Mouse (Mus musculus): ENCODE measurements around the gene Nek10. TPM values are rescaled to one million over a fixed set of nuclear protein-coding genes. Genes with fewer than 3 reads are reported as not detected.

The Nek10 gene
- polyA plus RNA-seq, 1 experiment = 0.12 TPM

- H3K9me3 ChIP-seq (replicated peaks; ENCODE audit: control insufficient read depth, insufficient read depth, low read length, poor library complexity, severe bottlenecking) = no peaks in the 10 kb centered on the region
- no peaks in the 10 kb centered on the region for H3K36me3 ChIP-seq (ENCODE audit: control insufficient read depth, insufficient read depth, low read length, poor library complexity, severe bottlenecking)
- H3K27me3 ChIP-seq (ENCODE audit: control insufficient read depth, insufficient read depth, low read length, poor library complexity, severe bottlenecking) = no peaks in the 10 kb centered on the region; the same call in 1 of the 2 replicates
- TF ChIP-seq CTCF (IDR thresholded peaks at IDR 0.05; ENCODE audit: low read depth, low read length) (peak; percentile 74), EP300 (IDR thresholded peaks at IDR 0.05; ENCODE audit: insufficient read depth, low read depth, low read length) (no peak)
- H3K27ac ChIP-seq (ENCODE audit: insufficient read depth, low read length) = no peak overlapping the region
- H3K4me3 ChIP-seq (ENCODE audit: low read depth, low read length) = no peak overlapping the region
- H3K9ac ChIP-seq (ENCODE audit: low read depth, poor library complexity, severe bottlenecking) = no peak overlapping the region
- no peaks in the 10 kb centered on the region for H3K4me1 ChIP-seq (ENCODE audit: control insufficient read depth, insufficient read depth, low read length)
Measured at GRCm38 (mm10) chr14:14904750-14905529, 101.7 kb downstream of the Nek10 start.

GRCm38 (mm10) chr14:14905530-14905852 lies 102.3 kb downstream of the Nek10 start:
- no peaks in the 10 kb centered on the region for H3K9me3 ChIP-seq (replicated peaks; ENCODE audit: control insufficient read depth, insufficient read depth, low read length, poor library complexity, severe bottlenecking)
- TF ChIP-seq CTCF (IDR thresholded peaks at IDR 0.05; ENCODE audit: low read depth, low read length) = no peak
- TF ChIP-seq EP300 (IDR thresholded peaks at IDR 0.05; ENCODE audit: insufficient read depth, low read depth, low read length) = no peak
- TF ChIP-seq POLR2A (IDR thresholded peaks at IDR 0.05; ENCODE audit: insufficient read depth, low read length) = no peak
- H3K27me3 ChIP-seq (ENCODE audit: control insufficient read depth, insufficient read depth, low read length, poor library complexity, severe bottlenecking) = no peaks in the 10 kb centered on the region; the same call in 1 of the 2 replicates

DNA sequence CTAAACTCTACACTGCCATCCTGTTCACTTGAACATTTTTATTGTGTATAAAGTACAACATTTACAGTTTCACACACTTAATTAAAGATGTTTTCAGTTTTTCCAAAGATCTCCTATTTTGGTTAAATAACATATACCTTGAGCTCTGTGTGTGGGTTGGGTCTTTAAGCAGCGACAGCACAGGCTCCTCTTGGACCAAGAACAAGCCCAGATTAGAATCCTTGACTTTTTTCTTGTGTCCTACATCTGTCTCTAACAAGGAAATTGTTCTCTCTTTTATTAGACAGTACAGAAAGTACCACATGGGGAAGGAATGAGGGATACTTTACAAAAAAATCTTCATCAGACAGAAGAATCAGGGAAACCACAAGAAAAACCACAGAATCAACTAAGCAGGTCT lies 122.4 kb downstream of the Nek10 start:
- Histone ChIP-seq H3K27ac (ENCODE audit: insufficient read depth, low read length) (no peak overlapping the region), H3K4me1 (ENCODE audit: control insufficient read depth, insufficient read depth, low read length) (no peaks in the 10 kb centered on the region), H3K9ac (ENCODE audit: low read depth, poor library complexity, severe bottlenecking) (no peak overlapping the region), H3K36me3 (ENCODE audit: control insufficient read depth, insufficient read depth, low read length, poor library complexity, severe bottlenecking) (no peaks in the 10 kb centered on the region), H3K4me3 (ENCODE audit: low read depth, low read length) (no peak overlapping the region), H3K27me3 (ENCODE audit: control insufficient read depth, insufficient read depth, low read length, poor library complexity, severe bottlenecking) (no peaks in the 10 kb centered on the region), H3K9me3 (replicated peaks; ENCODE audit: control insufficient read depth, insufficient read depth, low read length, poor library complexity, severe bottlenecking) (no peaks in the 10 kb centered on the region)
- TF ChIP-seq POLR2A (IDR thresholded peaks at IDR 0.05; ENCODE audit: insufficient read depth, low read length) (no peak), EP300 (IDR thresholded peaks at IDR 0.05; ENCODE audit: insufficient read depth, low read depth, low read length) (no peak), CTCF (IDR thresholded peaks at IDR 0.05; ENCODE audit: low read depth, low read length) (no peak)

More at GRCm38 (mm10) chr14:14905530-14905852, 102.3 kb downstream of the Nek10 start:
- Histone ChIP-seq H3K4me1 (ENCODE audit: control insufficient read depth, insufficient read depth, low read length) (no peaks in the 10 kb centered on the region), H3K27ac (ENCODE audit: insufficient read depth, low read length) (no peak overlapping the region), H3K4me3 (ENCODE audit: low read depth, low read length) (no peak overlapping the region), H3K36me3 (ENCODE audit: control insufficient read depth, insufficient read depth, low read length, poor library complexity, severe bottlenecking) (no peaks in the 10 kb centered on the region), H3K9ac (ENCODE audit: low read depth, poor library complexity, severe bottlenecking) (no peak overlapping the region)

DNA sequence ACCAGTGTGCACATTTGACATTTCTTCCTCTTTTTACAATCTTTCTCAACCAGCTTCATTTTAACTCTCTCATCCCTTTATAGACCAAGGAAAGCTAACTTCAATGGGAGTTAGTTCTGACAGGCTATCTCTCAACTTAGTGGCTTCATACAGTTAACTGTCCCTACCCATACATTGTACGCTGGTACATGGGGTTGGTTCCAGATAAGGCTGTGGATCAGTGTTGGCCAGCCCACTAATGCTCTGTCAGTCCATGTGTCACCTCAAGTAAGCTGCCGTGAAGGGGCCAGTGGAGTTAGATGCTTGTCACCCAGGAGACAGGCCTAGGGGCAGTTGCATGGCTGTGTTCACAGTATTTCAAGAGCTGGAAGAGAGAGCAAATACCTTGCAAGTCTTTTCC lies 124.3 kb downstream of the Nek10 start:
- Histone ChIP-seq H3K4me3 (ENCODE audit: low read depth, low read length) (no peak overlapping the region), H3K9me3 (replicated peaks; ENCODE audit: control insufficient read depth, insufficient read depth, low read length, poor library complexity, severe bottlenecking) (no peaks in the 10 kb centered on the region), H3K36me3 (ENCODE audit: control insufficient read depth, insufficient read depth, low read length, poor library complexity, severe bottlenecking) (no peaks in the 10 kb centered on the region), H3K4me1 (ENCODE audit: control insufficient read depth, insufficient read depth, low read length) (no peaks in the 10 kb centered on the region), H3K27me3 (ENCODE audit: control insufficient read depth, insufficient read depth, low read length, poor library complexity, severe bottlenecking) (no peaks in the 10 kb centered on the region), H3K27ac (ENCODE audit: insufficient read depth, low read length) (no peak overlapping the region), H3K9ac (ENCODE audit: low read depth, poor library complexity, severe bottlenecking) (no peak overlapping the region)
- TF ChIP-seq EP300 (IDR thresholded peaks at IDR 0.05; ENCODE audit: insufficient read depth, low read depth, low read length) (no peak), POLR2A (IDR thresholded peaks at IDR 0.05; ENCODE audit: insufficient read depth, low read length) (no peak), CTCF (IDR thresholded peaks at IDR 0.05; ENCODE audit: low read depth, low read length) (no peak)

GRCm38 (mm10) chr14:14934977-14935376 lies 131.8 kb downstream of the Nek10 start:
- Histone ChIP-seq H3K27ac (ENCODE audit: insufficient read depth, low read length) (no peak overlapping the region), H3K27me3 (ENCODE audit: control insufficient read depth, insufficient read depth, low read length, poor library complexity, severe bottlenecking) (no peaks in the 10 kb centered on the region), H3K9ac (ENCODE audit: low read depth, poor library complexity, severe bottlenecking) (no peak overlapping the region), H3K36me3 (ENCODE audit: control insufficient read depth, insufficient read depth, low read length, poor library complexity, severe bottlenecking) (no peaks in the 10 kb centered on the region), H3K4me1 (ENCODE audit: control insufficient read depth, insufficient read depth, low read length) (no peaks in the 10 kb centered on the region), H3K4me3 (ENCODE audit: low read depth, low read length) (no peak overlapping the region), H3K9me3 (replicated peaks; ENCODE audit: control insufficient read depth, insufficient read depth, low read length, poor library complexity, severe bottlenecking) (no peaks in the 10 kb centered on the region)
- TF ChIP-seq POLR2A (IDR thresholded peaks at IDR 0.05; ENCODE audit: insufficient read depth, low read length) (no peak), EP300 (IDR thresholded peaks at IDR 0.05; ENCODE audit: insufficient read depth, low read depth, low read length) (no peak), CTCF (IDR thresholded peaks at IDR 0.05; ENCODE audit: low read depth, low read length) (no peak)

- no peak for TF ChIP-seq CTCF (IDR thresholded peaks at IDR 0.05; ENCODE audit: low read depth, low read length)
- no peaks in the 10 kb centered on the region for H3K4me1 ChIP-seq (ENCODE audit: control insufficient read depth, insufficient read depth, low read length)
Measured at GRCm38 (mm10) chr14:14945930-14946329, 142.7 kb downstream of the Nek10 start.

More at GRCm38 (mm10) chr14:14945930-14946329, 142.7 kb downstream of the Nek10 start:
- Histone ChIP-seq H3K4me3 (ENCODE audit: low read depth, low read length) (no peak overlapping the region), H3K27ac (ENCODE audit: insufficient read depth, low read length) (no peak overlapping the region), H3K9ac (ENCODE audit: low read depth, poor library complexity, severe bottlenecking) (no peak overlapping the region), H3K27me3 (ENCODE audit: control insufficient read depth, insufficient read depth, low read length, poor library complexity, severe bottlenecking) (no peaks in the 10 kb centered on the region), H3K36me3 (ENCODE audit: control insufficient read depth, insufficient read depth, low read length, poor library complexity, severe bottlenecking) (no peaks in the 10 kb centered on the region), H3K9me3 (replicated peaks; ENCODE audit: control insufficient read depth, insufficient read depth, low read length, poor library complexity, severe bottlenecking) (no peaks in the 10 kb centered on the region)

Measured in ES-Bruce4 (cell line).